ENCODE assay signal across 8 mouse cellular contexts in the genomic region with DNA sequence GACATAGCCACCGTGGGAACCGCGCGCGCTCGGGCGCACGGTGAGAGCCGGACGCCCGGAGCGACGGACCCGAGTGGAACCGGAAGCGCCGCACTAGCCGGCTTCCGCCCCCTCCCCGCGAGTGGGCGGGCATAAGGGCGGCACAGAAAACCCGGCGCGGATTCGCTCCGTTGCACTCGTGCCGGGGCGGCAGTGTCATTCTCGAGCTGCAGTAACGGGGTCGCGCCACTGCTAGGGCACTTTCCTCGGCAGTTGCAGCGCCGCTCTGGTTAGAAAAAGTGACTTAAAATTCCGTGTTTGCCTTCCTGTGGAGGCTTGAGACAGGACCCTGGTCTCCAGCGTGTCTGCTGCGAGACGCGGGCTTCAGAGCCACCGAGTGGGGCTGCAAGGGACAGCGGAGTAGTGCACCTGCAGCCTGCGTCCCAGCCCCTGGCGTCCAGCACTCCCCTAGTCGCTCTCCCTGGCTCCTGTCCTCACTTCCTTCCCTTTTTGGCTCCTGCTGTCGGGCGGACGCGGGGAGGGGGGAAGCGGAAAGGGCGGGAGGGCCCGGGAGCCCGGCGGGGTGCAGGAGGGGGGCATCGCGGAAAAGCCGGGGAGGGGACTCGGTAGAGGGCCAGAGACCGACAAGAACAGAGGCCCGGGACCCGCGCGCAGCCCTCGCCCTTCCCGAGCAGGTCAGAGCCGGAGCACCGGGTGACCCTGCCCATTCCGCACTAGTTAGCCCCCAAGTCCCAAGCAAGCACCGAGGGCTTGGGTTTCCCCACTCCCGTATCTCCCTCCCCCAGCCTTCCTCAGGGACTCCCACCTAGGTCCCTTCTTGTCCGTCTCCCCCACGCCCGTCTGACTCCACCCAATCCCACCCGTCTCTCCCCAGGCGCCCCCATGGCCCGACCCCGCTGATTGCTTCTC. TPM values are rescaled to one million over a fixed set of nuclear protein-coding genes. Genes with fewer than 3 reads are reported as not detected.
A peak's percentile ranks its signal among the peaks of the same experiment; 100 is the strongest.
DNase-seq lines count a peak whose midpoint lies in the region; ATAC-seq and TF ChIP-seq lines count a peak whose summit lies in the region.

Gene Rgl2, plus strand, starts transcription at position 173 of the 909 bp plus-strand sequence.

- peaks cover 15% of the 10 kb centered on the region for H3K9me3 ChIP-seq in erythroblast, embryonic 14.5 days (ENCODE audit: control insufficient read depth, low read length)
- no peaks in the 10 kb centered on the region for H3K9me3 ChIP-seq in heart, embryonic 12.5 days (replicated peaks)
- H3K9me3 ChIP-seq in kidney, embryonic 16.5 days (ENCODE audit: low read length), result no peaks in the 10 kb centered on the region

- H3K79me2 ChIP-seq in liver, adult 2 months (ENCODE audit: control insufficient read depth, insufficient read depth, low read length), result peaks cover 11% of the 10 kb centered on the region; the same call in 1 of the 2 replicates

- 0 out of 2 replicates have a peak, but pooled peaks have one; percentile 44 for TF ChIP-seq POLR2A in liver, adult 2 months (IDR thresholded peaks at IDR 0.05; ENCODE audit: extremely low read depth, insufficient read depth, low read length)

- peak; percentile 95 for DNase-seq in CD4-positive, CD25-positive, alpha-beta regulatory T cell, adult 2 months (ENCODE audit: low read depth, low spot score)
- peak; percentile 85 for DNase-seq in brain, embryonic 18.5 days (ENCODE audit: low read depth, low spot score)
- peak; percentile 62 for DNase-seq in liver, adult 2 months (ENCODE audit: extremely low read depth, low read depth, low spot score)
- peak; percentile 88 to 91 for DNase-seq in spleen, postnatal 36 days (ENCODE audit: low spot score in 2 of 2)

- peak; percentile 82 for ATAC-seq in heart, embryonic 12.5 days (ENCODE audit: insufficient number of reproducible peaks, low FRiP score)
- ATAC-seq in kidney, embryonic 16.5 days (ENCODE audit: low FRiP score, low TSS enrichment), result peak; percentile 82
- peak; percentile 49 for ATAC-seq in monocyte, adult 5-6 weeks (replicated peaks; ENCODE audit: insufficient number of reproducible peaks, low FRiP score, low TSS enrichment, poor library complexity, severe bottlenecking)

- H3K36me3 ChIP-seq in erythroblast, embryonic 14.5 days (ENCODE audit: control insufficient read depth), result peaks cover 54% of the 10 kb centered on the region
- H3K36me3 ChIP-seq in heart, embryonic 12.5 days, result peaks cover 51% of the 10 kb centered on the region
- peaks cover 10% of the 10 kb centered on the region; the same call in 1 of the 2 replicates for H3K36me3 ChIP-seq in kidney, embryonic 16.5 days (ENCODE audit: insufficient read depth, low read length)
- 0 out of 2 replicates have a peak, but pooled peaks cover 2% of the 10 kb centered on the region for H3K36me3 ChIP-seq in liver, adult 2 months (ENCODE audit: control insufficient read depth, insufficient read depth, low read length)

- peak within 1 kb of the TSS; percentile 95 for H3K4me3 ChIP-seq in erythroblast, embryonic 14.5 days (replicated peaks)
- peak within 1 kb of the TSS; percentile 77 for H3K4me3 ChIP-seq in heart, embryonic 12.5 days
- peak within 1 kb of the TSS; percentile 88 for H3K4me3 ChIP-seq in kidney, embryonic 16.5 days (ENCODE audit: low read length)
- peak within 1 kb of the TSS; percentile 68 for H3K4me3 ChIP-seq in liver, adult 2 months (ENCODE audit: insufficient read depth, low read depth, low read length)

- H3K27ac ChIP-seq in heart, embryonic 12.5 days (ENCODE audit: poor library complexity, severe bottlenecking), result peak within 1 kb of the TSS; percentile 99
- peak within 1 kb of the TSS; percentile 98 for H3K27ac ChIP-seq in kidney, embryonic 16.5 days (ENCODE audit: low read length)
- H3K27ac ChIP-seq in liver, adult 2 months (replicated peaks; ENCODE audit: insufficient read depth, low read depth, low read length), result peak within 1 kb of the TSS; percentile 75

- TF ChIP-seq CTCF in liver, adult 2 months (IDR thresholded peaks at IDR 0.05; ENCODE audit: low read depth, low read length), result 0 out of 2 replicates have a peak, but pooled peaks have one; percentile 14

- H3K4me2 ChIP-seq in heart, embryonic 12.5 days, result peak within 1 kb of the TSS; percentile 95
- peak within 1 kb of the TSS; percentile 98 for H3K4me2 ChIP-seq in kidney, embryonic 16.5 days (replicated peaks; ENCODE audit: low read depth, low read length)

- WGBS in heart, embryonic 12.5 days, result under 1% methylated on average over 70 of the region's 80 CpGs
- 0% methylated on average over 77 of the region's 80 CpGs for WGBS in kidney, embryonic 16.5 days
- under 1% methylated on average over 78 of the region's 80 CpGs for WGBS in liver, adult 2 months

- H3K27me3 ChIP-seq in erythroblast, embryonic 14.5 days (ENCODE audit: control insufficient read depth), result peaks cover 2% of the 10 kb centered on the region; the same call in 1 of the 2 replicates
- H3K27me3 ChIP-seq in heart, embryonic 12.5 days (replicated peaks), result no peaks in the 10 kb centered on the region
- H3K27me3 ChIP-seq in kidney, embryonic 16.5 days (ENCODE audit: insufficient read depth, low read length), result no peaks in the 10 kb centered on the region
- H3K27me3 ChIP-seq in liver, adult 2 months (ENCODE audit: control insufficient read depth, insufficient read depth, low read length), result no peaks in the 10 kb centered on the region

- peaks cover 69% of the 10 kb centered on the region for H3K4me1 ChIP-seq in erythroblast, embryonic 14.5 days (ENCODE audit: control insufficient read depth)
- peaks cover 21% of the 10 kb centered on the region for H3K4me1 ChIP-seq in heart, embryonic 12.5 days (replicated peaks)
- H3K4me1 ChIP-seq in kidney, embryonic 16.5 days (ENCODE audit: insufficient read depth, low read length), result peaks cover 18% of the 10 kb centered on the region
- peaks cover 3% of the 10 kb centered on the region for H3K4me1 ChIP-seq in liver, adult 2 months (ENCODE audit: control insufficient read depth, insufficient read depth, low read length)

- H3K9ac ChIP-seq in heart, embryonic 12.5 days, result peak within 1 kb of the TSS; percentile 95
- H3K9ac ChIP-seq in kidney, embryonic 16.5 days (replicated peaks; ENCODE audit: low read length), result peak within 1 kb of the TSS; percentile 88
- H3K9ac ChIP-seq in liver, adult 2 months (ENCODE audit: low read depth, low read length), result peak within 1 kb of the TSS; percentile 81

RNA-seq across cellular contexts. Expression of gene Rgl2, which starts in this region (rescaled TPM):
- 3.1 and 3.5 TPM in 2 replicates for polyA plus RNA-seq in erythroblast, embryonic 14.5 days (2012)
- 46.3 and 48.4 TPM in 2 replicates for polyA plus RNA-seq in heart, embryonic 12.5 days (2016; fragmentation: Nextera tagmentation; extraction: Ambion mirVana)
- 35.9 and 38.0 TPM in 2 replicates for polyA plus RNA-seq in kidney, embryonic 16.5 days (2015; fragmentation: Nextera tagmentation; extraction: Ambion mirVana)
- 9.8 and 10.9 TPM in 2 replicates for total RNA-seq in liver, adult 2 months (2014; rRNA removed)
- polyA plus RNA-seq in liver, adult 2 months (2012; rRNA removed), result 19.4 and 27.7 TPM in 2 replicates
- 43.6 to 72.8 TPM (median 71.4 TPM) in 3 replicates for total RNA-seq in monocyte, adult 5-6 weeks (2017)

Comparison
In these comparisons a context has a peak if more than half of its experiments do, and no peak if none do; other contexts are left out.
1. Peak in every context shown above with its lines: DNase-seq, ATAC-seq, H3K4me3 ChIP-seq and H3K27ac ChIP-seq.